Mouse (Mus musculus) thymus, adult 18-20 months (tissue): ENCODE results near the gene Gorasp2.
A peak's percentile ranks its signal among the peaks of the same experiment; 100 is the strongest.

ENCODE experiments used
- DNase-seq, 2 experiments: peaks; one replicate each; pipeline ENCODE4 v3.0.0; 2022; ENCODE audit warnings: mixed read lengths in 2 of 2

The Gorasp2 gene

GRCm38 (mm10) chr2:70661715-70662495 is 529 bp downstream of the Gorasp2 start, which contains the start of gene Gm26558:
Gm26558 (minus strand) TSS chr2:70662108.
- peak in 1 of 2 experiments; percentile 56 for DNase-seq

GRCm38 (mm10) chr2:70663764-70664163 is 2.4 kb downstream of the Gorasp2 start:
- DNase-seq: no peak

GRCm38 (mm10) chr2:70667016-70667415 is 5.6 kb downstream of the Gorasp2 start:
- no peak for DNase-seq

- no peak for DNase-seq
Measured at GRCm38 (mm10) chr2:70669241-70669640, 7.9 kb downstream of the Gorasp2 start.

GRCm38 (mm10) chr2:70669896-70670295 is 8.5 kb downstream of the Gorasp2 start:
- no peak for DNase-seq

- DNase-seq: no peak
Measured at GRCm38 (mm10) chr2:70672476-70672875, 11.1 kb downstream of the Gorasp2 start.

GRCm38 (mm10) chr2:70673445-70674126 is 12.2 kb downstream of the Gorasp2 start:
- DNase-seq: no peak

- no peak for DNase-seq
Measured at GRCm38 (mm10) chr2:70682324-70682723, 20.9 kb downstream of the Gorasp2 start.

- DNase-seq: no peak
Measured at GRCm38 (mm10) chr2:70688454-70689078, 27.2 kb downstream of the Gorasp2 start.

- DNase-seq: no peak
Measured at GRCm38 (mm10) chr2:70690195-70690594, 28.8 kb downstream of the Gorasp2 start.

- DNase-seq: no peak
Measured at GRCm38 (mm10) chr2:70695712-70696111, 34.3 kb downstream of the Gorasp2 start.

GRCm38 (mm10) chr2:70700851-70701250 is 39.5 kb downstream of the Gorasp2 start:
- no peak for DNase-seq

- DNase-seq: peak; percentile 36 to 62
Measured at GRCm38 (mm10) chr2:70701571-70701970, 40.2 kb downstream of the Gorasp2 start.

GRCm38 (mm10) chr2:70702403-70702802 is 41.0 kb downstream of the Gorasp2 start:
- no peak for DNase-seq

- DNase-seq: no peak
Measured at GRCm38 (mm10) chr2:70708986-70709730, 47.8 kb downstream of the Gorasp2 start.

GRCm38 (mm10) chr2:70710236-70710635 is 48.9 kb downstream of the Gorasp2 start:
- DNase-seq: no peak

- no peak for DNase-seq
Measured at GRCm38 (mm10) chr2:70710878-70711277, 49.5 kb downstream of the Gorasp2 start.

GRCm38 (mm10) chr2:70723610-70724243 is 62.4 kb downstream of the Gorasp2 start:
- DNase-seq: no peak

GRCm38 (mm10) chr2:70727089-70727488 is 65.7 kb downstream of the Gorasp2 start:
- no peak for DNase-seq

- no peak for DNase-seq
Measured at GRCm38 (mm10) chr2:70735534-70735933, 74.2 kb downstream of the Gorasp2 start.

GRCm38 (mm10) chr2:70736008-70736407 is 74.6 kb downstream of the Gorasp2 start:
- DNase-seq: no peak

- no peak for DNase-seq
Measured at GRCm38 (mm10) chr2:70741901-70742300, 80.5 kb downstream of the Gorasp2 start.
